Mouse (Mus musculus) intestine, embryonic 15.5 days (tissue): ENCODE results near the gene Narfl. TPM values are rescaled to one million over a fixed set of nuclear protein-coding genes. Genes with fewer than 3 reads are reported as not detected.

Source experiments
- ATAC-seq: fragments of 200-750 bp; cut with Nextera tagmentation; 2 replicates; pipeline ENCODE4 v1.8.0; 2017; ENCODE audit warnings: moderate TSS enrichment, moderate library complexity
- H3K27ac ChIP-seq: fragments of 300-500 bp; sonication (generic); 2 replicates; pipeline ENCODE4 v1.5.1; 2015; ENCODE audit warnings: mild to moderate bottlenecking, inconsistent platforms
- H3K27me3 ChIP-seq: fragments of 300-500 bp; sonication (generic); replicated peaks from 2 replicates; pipeline ENCODE4 v1.6.1; 2015; ENCODE audit warnings: inconsistent platforms
- H3K36me3 ChIP-seq: fragments of 300-500 bp; sonication (generic); 2 replicates; pipeline ENCODE4 v1.6.1; 2015; ENCODE audit warnings: inconsistent platforms
- H3K4me1 ChIP-seq: fragments of 300-500 bp; sonication (generic); replicated peaks from 2 replicates; pipeline ENCODE4 v1.6.1; 2015; ENCODE audit warnings: inconsistent platforms
- H3K4me2 ChIP-seq: fragments of 300-500 bp; sonication (generic); replicated peaks from 2 replicates; pipeline ENCODE4 v1.6.1; 2015; ENCODE audit warnings: mild to moderate bottlenecking, inconsistent platforms
- H3K4me3 ChIP-seq: fragments of 300-500 bp; sonication (generic); replicated peaks from 2 replicates; pipeline ENCODE4 v1.5.1; 2015; ENCODE audit warnings: inconsistent platforms
- H3K9ac ChIP-seq: fragments of 300-500 bp; sonication (generic); 2 replicates; pipeline ENCODE4 v1.6.1; 2015; ENCODE audit warnings: inconsistent platforms
- H3K9me3 ChIP-seq: fragments of 300-500 bp; sonication (generic); 2 replicates; pipeline ENCODE4 v1.6.1; 2016; ENCODE audit warnings: inconsistent platforms
- WGBS: fragments of 180-500 bp; shearing (Covaris S2); methylation state at CpG from one replicate; pipeline ENCODE4 v1.1.7; 2015; 5-methylcytosine and 5-hydroxymethylcytosine counted together
- polyA plus RNA-seq: library from polyadenylated mRNA; unstranded; fragments of >200 nt; fragmentation: Nextera tagmentation; extraction: Ambion mirVana; gene quantifications from 2 replicates; pipeline ENCODE4 v1.2.1, GENCODE M21; 2015

Gene Narfl
- polyA plus RNA-seq, 1 experiment from 2014 or later: 29.0 TPM

DNA sequence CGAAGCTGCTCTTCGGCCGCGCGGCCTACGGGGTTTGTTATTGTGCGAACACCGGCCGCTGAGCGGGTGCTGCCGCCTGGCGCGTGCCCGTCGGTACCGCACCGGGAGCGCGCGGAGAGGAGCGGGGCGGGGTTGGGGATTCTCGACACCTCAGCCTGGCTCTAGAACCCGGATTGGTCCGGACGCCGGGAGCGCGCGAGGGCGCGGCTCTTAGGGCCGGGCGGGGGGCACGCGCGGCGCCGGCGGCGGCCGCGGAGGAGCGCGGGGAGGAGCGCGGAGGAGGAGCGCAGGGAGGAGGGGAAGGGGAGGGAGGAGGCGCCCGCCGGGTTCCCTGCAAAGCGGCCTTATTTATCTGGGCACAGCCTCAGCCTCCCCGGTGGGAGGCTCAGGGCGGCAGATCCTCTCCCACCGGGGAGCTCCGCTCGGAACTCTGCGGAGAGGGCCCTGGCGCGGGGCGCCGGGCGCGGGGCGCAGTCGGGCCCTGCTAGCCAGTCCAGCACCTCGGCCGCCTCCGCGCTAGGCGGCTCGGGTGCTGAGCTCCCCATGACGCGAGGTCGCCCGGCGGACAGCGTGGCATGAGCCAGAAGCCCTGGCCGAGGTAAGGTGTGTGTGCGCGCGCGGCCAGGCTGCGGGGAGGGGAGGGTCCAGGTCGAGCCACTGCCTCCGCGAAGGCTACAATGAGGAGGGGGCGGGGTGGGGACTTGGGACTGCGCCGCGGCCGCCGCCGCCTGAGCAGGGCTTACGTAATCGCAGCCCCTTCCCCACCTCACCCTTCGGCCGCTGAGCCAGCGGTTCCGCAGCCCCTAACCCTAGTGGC lies 35.4 kb downstream of the Narfl start, which contains the start of gene Fbxl16:
Fbxl16 (plus strand) TSS at position 297 of the 817 bp plus-strand sequence.
- peak within 1 kb of the TSS; percentile 54 for H3K9ac ChIP-seq
- H3K27ac ChIP-seq: peak within 1 kb of the TSS; percentile 56
- peaks cover 39% of the 10 kb centered on the region for H3K27me3 ChIP-seq
- no peaks in the 10 kb centered on the region; the same call in 1 of the 2 replicates for H3K9me3 ChIP-seq
- WGBS: under 1% methylated on average over 85 of the region's 100 CpGs
- H3K4me3 ChIP-seq: peak within 1 kb of the TSS; percentile 66
- H3K36me3 ChIP-seq: no peaks in the 10 kb centered on the region
- peak; percentile 90 for ATAC-seq
- H3K4me1 ChIP-seq: peaks cover 16% of the 10 kb centered on the region
- H3K4me2 ChIP-seq: peak within 1 kb of the TSS; percentile 99

DNA sequence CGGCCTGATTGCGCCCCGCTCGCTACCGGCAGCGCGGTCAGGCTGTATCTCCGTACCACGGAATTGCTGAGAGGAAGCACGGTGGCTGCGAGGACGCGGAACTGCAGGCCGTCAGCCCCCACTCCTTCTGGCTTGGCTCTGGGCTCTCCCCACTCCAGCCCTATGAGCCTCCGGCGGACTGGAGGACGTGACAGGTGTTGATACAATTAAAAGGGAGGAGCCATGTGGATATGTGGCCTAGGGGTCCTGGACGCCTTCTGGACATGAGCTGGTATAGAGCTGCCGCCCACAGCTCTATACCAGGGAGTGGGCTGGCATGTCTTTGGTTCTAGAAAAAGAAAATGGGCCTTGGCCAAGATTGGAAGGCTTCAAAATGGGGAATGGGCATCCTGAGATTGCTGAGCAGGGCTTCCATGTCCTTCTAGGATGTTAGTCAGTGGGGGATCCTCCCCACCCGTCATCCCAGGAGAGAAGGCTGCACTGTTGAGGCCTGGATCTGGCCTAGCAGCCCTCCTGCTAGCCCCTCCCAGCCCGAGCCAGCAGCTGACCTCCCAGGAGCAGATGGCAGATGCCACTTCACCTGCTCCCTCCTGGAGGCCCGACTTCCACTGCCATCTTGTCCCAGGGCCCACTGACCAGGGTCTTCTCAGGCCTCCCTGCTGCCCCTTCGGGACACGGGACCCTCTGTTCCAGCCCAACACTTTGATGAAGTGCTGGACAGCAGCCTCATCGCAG lies 36.2 kb downstream of the Narfl start:
- ATAC-seq: no peak; the same call in 1 of the 2 replicates
- Histone ChIP-seq H3K4me3 (peak overlapping the region; percentile 66), H3K27ac (peak overlapping the region; percentile 56; the same call in 1 of the 2 replicates), H3K4me1 (peaks cover 16% of the 10 kb centered on the region), H3K9me3 (no peaks in the 10 kb centered on the region; the same call in 1 of the 2 replicates), H3K36me3 (no peaks in the 10 kb centered on the region), H3K4me2 (peak overlapping the region; percentile 99), H3K27me3 (peaks cover 39% of the 10 kb centered on the region), H3K9ac (peak overlapping the region; percentile 54)
- 12% methylated on average over 25 of the region's 25 CpGs for WGBS

DNA sequence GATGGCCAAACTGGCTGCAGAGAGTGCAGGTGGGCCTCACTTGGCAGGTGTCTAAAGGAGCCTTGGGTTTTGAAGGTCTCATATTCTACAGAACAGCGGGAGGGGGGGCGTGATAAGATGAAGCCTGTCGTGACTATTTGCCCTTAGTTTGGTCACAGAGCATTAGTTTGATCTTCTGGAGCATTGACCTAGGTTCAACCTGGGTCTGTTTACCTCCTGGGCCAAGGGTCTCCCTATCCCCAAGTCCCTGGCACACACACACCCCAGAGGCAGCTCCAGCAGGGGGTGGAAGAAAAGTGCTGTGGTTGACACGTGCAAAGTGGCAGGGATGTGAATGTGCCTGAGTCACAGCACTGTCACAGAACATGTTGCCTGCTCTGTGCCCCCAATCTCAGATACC lies 37.3 kb downstream of the Narfl start:
- H3K4me2 ChIP-seq: no peak overlapping the region
- ATAC-seq: no peak
- no peaks in the 10 kb centered on the region for H3K36me3 ChIP-seq
- peaks cover 16% of the 10 kb centered on the region for H3K4me1 ChIP-seq
- peaks cover 39% of the 10 kb centered on the region for H3K27me3 ChIP-seq
- no peak overlapping the region for H3K4me3 ChIP-seq
- no peak overlapping the region for H3K27ac ChIP-seq
- 70% methylated on average over 4 of the region's 4 CpGs for WGBS
- H3K9me3 ChIP-seq: no peaks in the 10 kb centered on the region; the same call in 1 of the 2 replicates
- H3K9ac ChIP-seq: no peak overlapping the region

DNA sequence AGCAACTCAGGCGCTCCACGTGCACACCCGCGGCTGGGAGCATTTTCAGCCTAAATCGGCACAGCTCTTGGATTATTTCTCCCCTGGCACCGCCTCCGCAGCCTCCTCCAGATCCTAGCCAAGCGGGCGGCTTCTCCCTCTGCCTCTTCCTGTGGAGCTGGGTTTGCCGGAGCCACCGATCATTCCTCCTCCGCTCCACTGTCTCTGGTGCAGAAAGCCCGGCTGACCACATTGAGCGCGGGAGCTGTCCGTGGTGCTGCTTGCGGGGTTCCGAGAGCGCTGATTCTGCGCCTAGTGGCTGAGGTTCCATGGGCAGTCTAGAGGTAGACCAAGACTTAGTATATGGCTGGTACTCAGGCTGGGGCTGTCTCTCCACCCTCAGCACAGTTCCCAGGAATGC lies 39.9 kb downstream of the Narfl start:
- peak; percentile 36; the same call in 1 of the 2 replicates for ATAC-seq
- Histone ChIP-seq H3K27me3 (peaks cover 54% of the 10 kb centered on the region), H3K27ac (no peak overlapping the region), H3K4me3 (no peak overlapping the region), H3K4me2 (0 out of 2 replicates have a peak overlapping the region, but pooled peaks have one; percentile 11), H3K9me3 (no peaks in the 10 kb centered on the region; the same call in 1 of the 2 replicates), H3K4me1 (peaks cover 16% of the 10 kb centered on the region), H3K9ac (no peak overlapping the region), H3K36me3 (no peaks in the 10 kb centered on the region)
- 2% methylated on average over 20 of the region's 20 CpGs for WGBS

DNA sequence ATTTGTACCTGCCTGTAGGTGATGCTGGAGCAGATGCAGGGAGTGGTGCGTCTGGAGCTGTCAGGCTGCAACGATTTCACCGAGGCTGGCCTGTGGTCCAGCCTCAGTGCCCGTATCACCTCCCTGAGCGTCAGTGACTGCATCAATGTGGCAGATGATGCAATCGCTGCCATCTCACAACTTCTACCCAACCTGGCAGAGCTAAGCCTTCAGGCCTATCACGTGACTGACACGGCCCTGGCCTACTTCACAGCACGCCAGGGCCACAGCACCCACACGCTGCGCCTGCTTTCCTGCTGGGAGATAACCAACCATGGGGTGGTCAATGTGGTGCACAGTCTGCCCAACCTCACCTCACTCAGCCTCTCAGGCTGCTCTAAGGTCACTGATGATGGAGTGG lies 44.1 kb downstream of the Narfl start:
- Histone ChIP-seq H3K4me1 (0 out of 2 replicates have a peak, but pooled peaks cover 11% of the 10 kb centered on the region), H3K4me2 (no peak overlapping the region), H3K9ac (no peak overlapping the region), H3K4me3 (no peak overlapping the region), H3K27me3 (peaks cover 43% of the 10 kb centered on the region), H3K36me3 (no peaks in the 10 kb centered on the region), H3K27ac (no peak overlapping the region), H3K9me3 (no peaks in the 10 kb centered on the region)
- 81% methylated on average over 11 of the region's 11 CpGs for WGBS
- no peak for ATAC-seq

GRCm38 (mm10) chr17:25818851-25819780 lies 45.5 kb downstream of the Narfl start:
- ATAC-seq: peak; percentile 52
- peaks cover 38% of the 10 kb centered on the region for H3K27me3 ChIP-seq
- peak overlapping the region; percentile 20 for H3K4me3 ChIP-seq

GRCm38 (mm10) chr17:25823452-25823851 lies 49.9 kb downstream of the Narfl start, which contains the start of gene Wdr24:
Wdr24 (plus strand) TSS chr17:25823627.
- Histone ChIP-seq H3K4me1 (peaks cover 28% of the 10 kb centered on the region), H3K9me3 (no peaks in the 10 kb centered on the region), H3K36me3 (peaks cover 5% of the 10 kb centered on the region; the same call in 1 of the 2 replicates), H3K9ac (peak within 1 kb of the TSS; percentile 59), H3K27me3 (peaks cover 20% of the 10 kb centered on the region), H3K4me3 (peak within 1 kb of the TSS; percentile 61), H3K27ac (peak within 1 kb of the TSS; percentile 57; the same call in 1 of the 2 replicates), H3K4me2 (peak within 1 kb of the TSS; percentile 86)
- WGBS: under 1% methylated on average over 18 of the region's 18 CpGs
- ATAC-seq: peak; percentile 71

More at GRCm38 (mm10) chr17:25818851-25819780, 45.5 kb downstream of the Narfl start:
- Histone ChIP-seq H3K9ac (no peak overlapping the region), H3K4me2 (peak overlapping the region; percentile 47), H3K27ac (no peak overlapping the region), H3K4me1 (peaks cover 6% of the 10 kb centered on the region), H3K36me3 (no peaks in the 10 kb centered on the region), H3K9me3 (no peaks in the 10 kb centered on the region)
- 7% methylated on average over 46 of the region's 46 CpGs for WGBS

DNA sequence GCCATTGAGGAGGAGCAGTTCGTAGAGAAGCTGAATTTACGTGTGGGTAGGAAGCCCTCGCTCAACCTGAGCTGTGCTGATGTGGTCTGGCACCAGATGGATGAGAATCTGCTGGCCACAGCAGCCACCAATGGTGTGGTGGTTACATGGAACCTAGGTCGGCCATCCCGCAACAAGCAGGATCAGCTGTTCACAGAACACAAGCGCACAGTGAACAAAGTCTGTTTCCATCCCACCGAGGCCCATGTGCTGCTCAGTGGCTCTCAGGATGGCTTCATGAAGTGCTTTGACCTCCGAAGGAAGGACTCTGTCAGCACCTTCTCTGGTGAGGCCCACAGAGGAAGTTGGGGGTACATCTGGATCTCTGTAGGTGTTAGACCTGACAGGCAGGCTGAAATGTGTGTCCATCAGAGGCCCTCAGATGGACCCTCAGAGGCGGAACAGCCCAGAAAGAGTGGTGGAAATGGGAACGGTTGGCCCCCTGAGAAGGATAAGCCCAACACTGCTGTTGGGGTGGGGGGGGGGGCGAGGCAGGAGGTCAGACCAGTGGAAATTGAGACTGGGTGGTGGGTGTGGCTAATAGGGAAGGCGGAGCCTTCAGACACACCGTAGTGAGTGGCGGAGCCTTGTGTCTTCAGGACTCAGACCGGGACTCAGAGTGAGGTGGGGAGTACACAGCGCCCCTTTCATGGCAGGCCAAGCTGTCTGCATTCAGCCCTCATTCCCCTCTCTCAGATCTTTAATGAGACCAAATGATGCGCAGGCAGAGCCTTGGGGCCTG lies 51.0 kb downstream of the Narfl start:
- 68% methylated on average over 17 of the region's 17 CpGs for WGBS
- Histone ChIP-seq H3K4me3 (peak overlapping the region; percentile 61), H3K4me2 (peak overlapping the region; percentile 86), H3K36me3 (peaks cover 5% of the 10 kb centered on the region; the same call in 1 of the 2 replicates), H3K27ac (no peak overlapping the region), H3K9ac (peak overlapping the region; percentile 59), H3K9me3 (no peaks in the 10 kb centered on the region), H3K4me1 (peaks cover 28% of the 10 kb centered on the region), H3K27me3 (peaks cover 9% of the 10 kb centered on the region)
- no peak for ATAC-seq

- no peaks in the 10 kb centered on the region for H3K9me3 ChIP-seq
- 86% methylated on average over 6 of the region's 6 CpGs for WGBS
These were observed 51.7 kb downstream of the Narfl start for GRCm38 (mm10) chr17:25825311-25825710.

GRCm38 (mm10) chr17:25825984-25826570 lies 52.5 kb downstream of the Narfl start:
- Histone ChIP-seq H3K9me3 (no peaks in the 10 kb centered on the region), H3K4me2 (no peak overlapping the region), H3K27ac (no peak overlapping the region), H3K36me3 (peaks cover 13% of the 10 kb centered on the region), H3K27me3 (no peaks in the 10 kb centered on the region), H3K4me1 (peaks cover 43% of the 10 kb centered on the region), H3K9ac (no peak overlapping the region), H3K4me3 (no peak overlapping the region)
- no peak for ATAC-seq
- WGBS: 94% methylated on average over 27 of the region's 27 CpGs

More at GRCm38 (mm10) chr17:25825311-25825710, 51.7 kb downstream of the Narfl start:
- peaks cover 35% of the 10 kb centered on the region for H3K4me1 ChIP-seq
- peak overlapping the region; percentile 86; the same call in 1 of the 2 replicates for H3K4me2 ChIP-seq
- peaks cover 2% of the 10 kb centered on the region for H3K27me3 ChIP-seq
- H3K9ac ChIP-seq: no peak overlapping the region
- peaks cover 5% of the 10 kb centered on the region; the same call in 1 of the 2 replicates for H3K36me3 ChIP-seq
- no peak for ATAC-seq
- no peak overlapping the region; the same call in 1 of the 2 replicates for H3K4me3 ChIP-seq
- H3K27ac ChIP-seq: no peak overlapping the region
